Mouse (Mus musculus): ENCODE results near the gene Rara.

DNA sequence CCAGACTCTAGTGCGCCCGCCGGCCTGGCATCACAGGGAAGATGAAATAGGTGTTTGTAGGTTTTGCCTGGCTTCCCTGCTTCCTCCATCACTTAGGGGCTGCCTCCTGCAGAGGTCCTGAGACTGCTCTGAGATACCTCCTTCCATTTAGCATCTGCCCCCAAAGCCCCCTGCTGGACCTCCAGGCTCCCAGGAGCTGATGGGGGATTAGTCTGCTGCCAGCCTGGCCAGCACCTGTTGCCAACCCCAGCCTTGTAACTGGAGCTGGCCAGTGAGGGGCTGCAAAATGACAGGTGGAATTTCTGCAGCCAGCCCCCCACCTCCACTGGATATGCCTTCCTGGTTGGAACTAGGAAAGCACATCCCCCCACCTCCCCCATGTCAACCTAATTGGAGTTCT lies 13.2 kb downstream of the Rara start:
- TF ChIP-seq CTCF (IDR thresholded peaks at IDR 0.05; ENCODE audit: control insufficient read depth, insufficient read depth, insufficient read length) (no peak), FOSL1 (IDR thresholded peaks at IDR 0.05; ENCODE audit: insufficient read depth, low read length, poor library complexity, severe bottlenecking) (no peak)

All from C2C12 (cell line).